ENCODE assay signal across 13 mouse cellular contexts in genomic region chr11:60863196-60863595, GRCm38 (mm10). TPM values are rescaled to one million over a fixed set of nuclear protein-coding genes. Genes with fewer than 3 reads are reported as not detected.
A peak's percentile ranks its signal among the peaks of the same experiment; 100 is the strongest.
DNase-seq lines count a peak whose midpoint lies in the region; ATAC-seq and TF ChIP-seq lines count a peak whose summit lies in the region.
"Had no signal": no experiment of that assay in that cellular context is flagged by ENCODE, and none has a peak within 500 bp of the region (broad histone marks: within the 10 kb centered on the region; RNA-seq: fewer than 3 reads in every experiment).

No protein-coding gene starts in this region.

- H3K36me3 ChIP-seq in kidney, adult 2 months (ENCODE audit: control insufficient read depth, insufficient read depth, low read length): no peaks in the 10 kb centered on the region; the same call in none of the 2 replicates
- H3K36me3 ChIP-seq in heart, embryonic 14.5 days (ENCODE audit: control insufficient read depth, insufficient read depth, low read length): peaks cover 74% of the 10 kb centered on the region
- 0 out of 2 replicates have a peak, but pooled peaks cover 5% of the 10 kb centered on the region for H3K36me3 ChIP-seq in hindbrain, embryonic 11.5 days (ENCODE audit: control insufficient read depth, insufficient read depth, low read length)

- H3K27ac ChIP-seq in kidney, adult 2 months (ENCODE audit: insufficient read depth, low read depth, low read length): no peak overlapping the region
- H3K27ac ChIP-seq in brown adipose tissue, adult 24 weeks (replicated peaks; ENCODE audit: low read depth, low read length): peak overlapping the region; percentile 27; the same call in 1 of the 2 replicates
- H3K27ac ChIP-seq in heart, embryonic 14.5 days (replicated peaks in 1 of 2; ENCODE audit: control insufficient read depth in 1 of 2, insufficient read depth in 1 of 2, low read depth in 2 of 2, low read length in 2 of 2): peak overlapping the region; percentile 50 to 55
- no peak overlapping the region for H3K27ac ChIP-seq in hindbrain, embryonic 11.5 days (ENCODE audit: low read depth, low read length)
- H3K27ac ChIP-seq: intestine, embryonic 15.5 days; liver, embryonic 13.5 days had no signal

- no peak for TF ChIP-seq POLR2A in kidney, adult 2 months (IDR thresholded peaks at IDR 0.05; ENCODE audit: low read depth, low read length)

- H3K4me2 ChIP-seq in heart, embryonic 14.5 days (ENCODE audit: low read length): no peak overlapping the region; the same call in 1 of the 2 replicates
- no peak overlapping the region for H3K4me2 ChIP-seq in hindbrain, embryonic 11.5 days (replicated peaks; ENCODE audit: low read depth, low read length)
- H3K4me2 ChIP-seq: intestine, embryonic 15.5 days; liver, embryonic 13.5 days had no signal

- H3K9ac ChIP-seq in heart, embryonic 14.5 days (ENCODE audit: low read length): no peak overlapping the region
- no peak overlapping the region for H3K9ac ChIP-seq in hindbrain, embryonic 11.5 days (ENCODE audit: low read depth, low read length)
- H3K9ac ChIP-seq: forebrain, postnatal 0 days; intestine, embryonic 15.5 days; liver, embryonic 13.5 days had no signal

- ATAC-seq in cerebellum, adult (ENCODE audit: insufficient number of reproducible peaks, low FRiP score, low TSS enrichment): no peak
- no peak for ATAC-seq in heart, embryonic 14.5 days (ENCODE audit: insufficient number of reproducible peaks, insufficient read depth, low FRiP score, low read depth)
- ATAC-seq in hindbrain, embryonic 11.5 days (ENCODE audit: low FRiP score): no peak
- ATAC-seq: forebrain, postnatal 0 days; intestine, embryonic 15.5 days had no signal

- DNase-seq in cerebellum, adult 11-12 months: peak; percentile 51
- peak; percentile 35 for DNase-seq in kidney, adult 2 months
- no peak for DNase-seq in kidney, postnatal 10 days
- no peak for DNase-seq in hindbrain, embryonic 11.5 days (ENCODE audit: low spot score)
- DNase-seq in layer of hippocampus, adult 11-12 months (ENCODE audit: low spot score): no peak
- DNase-seq: forebrain, postnatal 0 days; liver, embryonic 13.5 days; lung, postnatal 4 days; right cerebral cortex, postnatal 25 days had no signal

- no peak overlapping the region for H3K4me3 ChIP-seq in kidney, adult 2 months (ENCODE audit: insufficient read depth, low read depth, low read length)
- H3K4me3 ChIP-seq in brown adipose tissue, adult 24 weeks (ENCODE audit: insufficient read depth, low read depth, low read length): no peak overlapping the region
- H3K4me3 ChIP-seq in heart, embryonic 14.5 days (ENCODE audit: control insufficient read depth in 1 of 2, insufficient read depth in 1 of 2, low read depth in 1 of 2, low read length in 2 of 2): no peak overlapping the region
- H3K4me3 ChIP-seq in hindbrain, embryonic 11.5 days (ENCODE audit: low read depth, low read length): no peak overlapping the region
- H3K4me3 ChIP-seq: intestine, embryonic 15.5 days; liver, embryonic 13.5 days had no signal

- peaks cover 27% of the 10 kb centered on the region; the same call in 1 of the 2 replicates for H3K4me1 ChIP-seq in kidney, adult 2 months (ENCODE audit: control insufficient read depth, insufficient read depth, low read length)
- peaks cover 33% of the 10 kb centered on the region for H3K4me1 ChIP-seq in brown adipose tissue, adult 24 weeks (ENCODE audit: control insufficient read depth, insufficient read depth, insufficient read length, low read length)
- H3K4me1 ChIP-seq in heart, embryonic 14.5 days (ENCODE audit: control insufficient read depth in 2 of 2, insufficient read depth in 2 of 2, low read length in 2 of 2): peaks cover 21 to 42% of the 10 kb centered on the region in 2 experiments
- no peaks in the 10 kb centered on the region for H3K4me1 ChIP-seq in hindbrain, embryonic 11.5 days (replicated peaks; ENCODE audit: control insufficient read depth, insufficient read depth, low read length)

- no peaks in the 10 kb centered on the region for H3K9me3 ChIP-seq in heart, embryonic 14.5 days (ENCODE audit: control insufficient read depth, low read length)
- no peaks in the 10 kb centered on the region for H3K9me3 ChIP-seq in hindbrain, embryonic 11.5 days (ENCODE audit: control insufficient read depth, low read length)
- H3K9me3 ChIP-seq: intestine, embryonic 15.5 days; liver, embryonic 13.5 days had no signal

- 73% methylated on average over 4 of the region's 4 CpGs for WGBS in kidney, adult 2 months
- 38% methylated on average over 4 of the region's 4 CpGs for WGBS in heart, embryonic 14.5 days
- 88% methylated on average over 4 of the region's 4 CpGs for WGBS in hindbrain, embryonic 11.5 days

- H3K27me3 ChIP-seq in kidney, adult 2 months (replicated peaks; ENCODE audit: control insufficient read depth, insufficient read depth, low read length): no peaks in the 10 kb centered on the region
- H3K27me3 ChIP-seq in heart, embryonic 14.5 days (ENCODE audit: control insufficient read depth, insufficient read depth, low read length): no peaks in the 10 kb centered on the region
- no peaks in the 10 kb centered on the region for H3K27me3 ChIP-seq in hindbrain, embryonic 11.5 days (ENCODE audit: control insufficient read depth, insufficient read depth, low read length)
- H3K27me3 ChIP-seq: intestine, embryonic 15.5 days; liver, embryonic 13.5 days had no signal

- no peak for TF ChIP-seq CTCF in kidney, adult 2 months (conservative IDR thresholded peaks at IDR 0.05; ENCODE audit: insufficient read depth, insufficient read length, low read depth, low read length)

RNA-seq across cellular contexts. Expression of gene Tmem11, which starts 15.9 kb away (rescaled TPM):
- polyA plus RNA-seq in kidney, adult 2 months (2012; rRNA removed): 78.2 and 81.1 TPM in 2 replicates
- 60.2 and 63.5 TPM in 2 replicates for polyA plus RNA-seq in brown adipose tissue, adult 24 weeks (2012; ENCODE audit: insufficient read depth, insufficient read length, missing spikeins)
- 63.3 and 67.3 TPM in 2 replicates for polyA plus RNA-seq in heart, embryonic 14.5 days (2014; fragmentation: Nextera tagmentation; extraction: Ambion mirVana)
- polyA plus RNA-seq in hindbrain, embryonic 11.5 days (2014; fragmentation: Nextera tagmentation; extraction: Ambion mirVana): 62.4 and 64.8 TPM in 2 replicates

RNA-seq across cellular contexts. Expression of gene Dhrs7b, which starts 32.8 kb away (rescaled TPM):
- polyA plus RNA-seq in kidney, adult 2 months (2012; rRNA removed): 29.1 and 30.0 TPM in 2 replicates
- 82.8 and 88.3 TPM in 2 replicates for polyA plus RNA-seq in brown adipose tissue, adult 24 weeks (2012; ENCODE audit: insufficient read depth, insufficient read length, missing spikeins)
- 27.6 and 30.2 TPM in 2 replicates for polyA plus RNA-seq in heart, embryonic 14.5 days (2014; fragmentation: Nextera tagmentation; extraction: Ambion mirVana)
- 23.5 and 30.5 TPM in 2 replicates for polyA plus RNA-seq in hindbrain, embryonic 11.5 days (2014; fragmentation: Nextera tagmentation; extraction: Ambion mirVana)

RNA-seq across cellular contexts. Expression of gene Natd1, which starts 51.4 kb away (rescaled TPM):
- polyA plus RNA-seq in kidney, adult 2 months (2012; rRNA removed): 39.3 and 46.2 TPM in 2 replicates
- 8.6 and 11.2 TPM in 2 replicates for polyA plus RNA-seq in brown adipose tissue, adult 24 weeks (2012; ENCODE audit: insufficient read depth, insufficient read length, missing spikeins)
- 20.4 and 21.1 TPM in 2 replicates for polyA plus RNA-seq in heart, embryonic 14.5 days (2014; fragmentation: Nextera tagmentation; extraction: Ambion mirVana)
- polyA plus RNA-seq in hindbrain, embryonic 11.5 days (2014; fragmentation: Nextera tagmentation; extraction: Ambion mirVana): 18.8 and 19.8 TPM in 2 replicates

RNA-seq across cellular contexts. Expression of gene Shmt1, which starts 51.7 kb away (rescaled TPM):
- 108 and 120 TPM in 2 replicates for polyA plus RNA-seq in kidney, adult 2 months (2012; rRNA removed)
- polyA plus RNA-seq in brown adipose tissue, adult 24 weeks (2012; ENCODE audit: insufficient read depth, insufficient read length, missing spikeins): 18.0 and 28.1 TPM in 2 replicates
- 29.6 and 40.4 TPM in 2 replicates for polyA plus RNA-seq in heart, embryonic 14.5 days (2014; fragmentation: Nextera tagmentation; extraction: Ambion mirVana)
- 32.9 and 37.3 TPM in 2 replicates for polyA plus RNA-seq in hindbrain, embryonic 11.5 days (2014; fragmentation: Nextera tagmentation; extraction: Ambion mirVana)

Comparison
In these comparisons a context has a peak if more than half of its experiments do, and no peak if none do; other contexts are left out.
1. DNase-seq: peak in cerebellum, adult 11-12 months (single experiment) and kidney, adult 2 months (single experiment); none in kidney, postnatal 10 days (single experiment), hindbrain, embryonic 11.5 days (single experiment) and layer of hippocampus, adult 11-12 months (single experiment).
2. H3K27ac ChIP-seq: peak in brown adipose tissue, adult 24 weeks (single experiment) and heart, embryonic 14.5 days (2 of 2); none in kidney, adult 2 months (single experiment) and hindbrain, embryonic 11.5 days (single experiment).